Mouse (Mus musculus): ENCODE results near the gene Gm960. TPM values are rescaled to one million over a fixed set of nuclear protein-coding genes. Genes with fewer than 3 reads are reported as not detected.

The Gm960 gene
- polyA plus RNA-seq, 1 experiment = not detected

DNA sequence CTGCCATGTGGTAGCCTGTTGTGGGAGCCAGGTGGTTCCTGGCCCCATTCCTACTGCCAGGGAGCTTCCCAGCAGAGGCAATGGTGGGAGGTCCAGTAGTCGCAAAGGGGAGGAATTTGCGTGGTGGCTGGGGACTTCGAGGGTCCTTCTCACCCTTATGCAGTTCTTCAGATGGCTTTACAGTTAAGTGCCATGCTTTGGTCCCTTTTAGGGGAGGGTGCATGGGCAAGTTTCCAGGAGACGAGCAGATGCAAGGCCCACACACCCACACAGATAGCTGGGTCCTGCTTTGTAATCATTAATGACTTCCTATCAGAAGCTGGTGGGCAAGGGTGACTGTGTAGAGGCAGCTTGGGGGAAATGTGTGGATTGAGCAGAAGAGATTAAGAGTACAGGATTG, 81.9 kb downstream of the Gm960 start:
- no peak for TF ChIP-seq POLR2A (IDR thresholded peaks at IDR 0.05; ENCODE audit: borderline replicate concordance, low read depth, low read length)
- no peak for TF ChIP-seq CTCF (IDR thresholded peaks at IDR 0.05; ENCODE audit: low read depth, low read length)
- Histone ChIP-seq H3K4me3 (ENCODE audit: insufficient read depth, low read length) (no peak overlapping the region), H3K27ac (ENCODE audit: insufficient read depth, low read depth, low read length) (no peak overlapping the region), H3K4me1 (ENCODE audit: control insufficient read depth, insufficient read depth, low read length) (no peaks in the 10 kb centered on the region)

DNA sequence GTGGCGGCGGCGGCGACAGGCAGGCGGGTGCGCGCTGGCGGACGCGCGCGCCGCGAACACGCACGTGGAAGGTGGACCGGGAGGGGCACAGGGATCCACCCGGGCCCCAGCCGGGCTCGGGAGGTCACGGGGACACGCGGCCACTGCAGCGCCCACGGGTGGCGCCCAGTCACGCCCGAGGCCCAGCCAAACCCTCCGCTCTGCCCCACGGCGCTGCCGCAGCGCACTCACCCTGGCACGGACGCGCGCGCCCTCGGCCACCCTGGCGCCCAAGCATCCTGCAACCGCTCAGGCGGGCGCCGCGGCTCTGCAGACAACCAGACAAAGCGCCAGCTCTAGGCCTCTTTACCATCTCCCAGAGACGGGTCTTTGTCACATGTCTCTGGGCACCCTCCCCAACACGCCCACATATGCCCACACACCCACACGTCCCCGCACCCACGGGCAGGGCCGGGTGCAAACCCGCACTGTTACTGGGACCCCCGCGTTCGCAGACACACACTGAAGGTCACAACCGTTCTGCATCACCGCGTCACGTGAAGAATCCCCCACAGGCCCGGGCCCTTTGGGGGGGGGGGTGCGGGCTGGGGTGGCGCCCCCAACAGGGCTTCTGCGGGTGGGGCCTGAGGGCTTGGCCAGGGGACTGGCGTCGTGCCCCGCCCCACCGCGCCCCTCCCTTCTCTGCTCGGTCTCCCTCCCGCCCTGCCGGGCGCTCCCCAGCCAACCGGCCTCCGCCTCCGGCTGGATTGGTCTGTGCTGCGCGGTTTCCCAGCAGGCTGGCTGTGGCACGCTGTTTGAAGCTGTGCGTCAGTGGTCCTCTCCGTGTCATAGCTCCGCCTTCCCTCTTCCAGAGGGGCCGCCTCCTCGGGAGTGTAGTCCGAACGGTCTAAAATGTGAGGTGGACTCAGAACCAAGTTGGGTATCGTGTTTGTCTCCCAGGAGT, 83.0 kb downstream of the Gm960 start, which contains the start of gene Lrfn4:
Gene Lrfn4, minus strand, starts transcription at position 517 of the 943 bp plus-strand sequence.
- TF ChIP-seq POLR2A (IDR thresholded peaks at IDR 0.05; ENCODE audit: borderline replicate concordance, low read depth, low read length) (no peak), CTCF (IDR thresholded peaks at IDR 0.05; ENCODE audit: low read depth, low read length) (no peak)
- Histone ChIP-seq H3K4me1 (ENCODE audit: control insufficient read depth, insufficient read depth, low read length) (no peaks in the 10 kb centered on the region), H3K4me3 (ENCODE audit: insufficient read depth, low read length) (peak within 1 kb of the TSS; percentile 88), H3K27ac (ENCODE audit: insufficient read depth, low read depth, low read length) (peak within 1 kb of the TSS; percentile 24; the same call in 1 of the 2 replicates)

DNA sequence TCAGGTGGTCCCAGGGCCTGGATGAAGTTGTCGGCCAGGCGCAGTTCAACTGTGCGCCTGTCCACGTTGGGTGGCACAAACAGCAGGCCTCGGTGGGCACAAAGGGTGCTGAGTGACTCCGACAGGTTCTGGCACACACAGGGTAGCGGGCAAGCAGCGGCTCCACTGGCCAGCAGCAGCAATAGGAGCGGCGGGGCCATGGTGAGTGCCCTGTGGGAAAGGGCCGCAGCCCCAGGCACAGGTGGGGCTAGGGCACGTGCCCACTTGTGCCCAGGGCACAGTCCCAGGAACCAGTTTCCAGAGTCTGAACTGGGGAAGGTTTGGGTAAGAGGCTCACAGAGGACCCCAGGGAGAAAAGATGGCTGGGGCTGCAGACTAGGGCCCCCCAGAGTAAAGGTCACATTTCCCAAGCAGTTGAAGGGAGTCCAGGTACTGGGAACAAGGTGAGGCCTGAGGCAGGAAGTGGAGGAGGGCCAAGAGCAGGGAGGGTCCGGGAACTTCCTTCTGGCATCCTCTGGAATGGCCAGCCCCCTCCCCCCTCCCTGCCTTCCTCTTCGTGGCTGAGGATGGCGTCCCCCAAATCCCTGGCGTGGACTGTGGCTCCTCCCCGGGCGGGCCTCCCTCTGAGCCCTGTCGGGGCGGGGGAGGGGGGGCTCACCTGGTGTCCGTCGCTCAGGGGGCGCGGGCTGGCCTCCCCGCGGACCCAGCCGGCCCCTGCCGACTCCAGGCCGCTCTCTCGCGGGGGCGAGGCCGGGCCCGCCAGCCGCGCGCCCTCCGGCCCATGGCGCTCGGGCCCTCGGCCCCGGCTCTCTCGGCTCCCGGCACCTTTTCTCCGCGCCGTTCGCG, 83.9 kb downstream of the Gm960 start:
- TF ChIP-seq CTCF (IDR thresholded peaks at IDR 0.05; ENCODE audit: low read depth, low read length) (no peak), POLR2A (IDR thresholded peaks at IDR 0.05; ENCODE audit: borderline replicate concordance, low read depth, low read length) (no peak)
- Histone ChIP-seq H3K27ac (ENCODE audit: insufficient read depth, low read depth, low read length) (0 out of 2 replicates have a peak overlapping the region, but pooled peaks have one; percentile 24), H3K4me3 (ENCODE audit: insufficient read depth, low read length) (peak overlapping the region; percentile 88), H3K4me1 (ENCODE audit: control insufficient read depth, insufficient read depth, low read length) (no peaks in the 10 kb centered on the region)

DNA sequence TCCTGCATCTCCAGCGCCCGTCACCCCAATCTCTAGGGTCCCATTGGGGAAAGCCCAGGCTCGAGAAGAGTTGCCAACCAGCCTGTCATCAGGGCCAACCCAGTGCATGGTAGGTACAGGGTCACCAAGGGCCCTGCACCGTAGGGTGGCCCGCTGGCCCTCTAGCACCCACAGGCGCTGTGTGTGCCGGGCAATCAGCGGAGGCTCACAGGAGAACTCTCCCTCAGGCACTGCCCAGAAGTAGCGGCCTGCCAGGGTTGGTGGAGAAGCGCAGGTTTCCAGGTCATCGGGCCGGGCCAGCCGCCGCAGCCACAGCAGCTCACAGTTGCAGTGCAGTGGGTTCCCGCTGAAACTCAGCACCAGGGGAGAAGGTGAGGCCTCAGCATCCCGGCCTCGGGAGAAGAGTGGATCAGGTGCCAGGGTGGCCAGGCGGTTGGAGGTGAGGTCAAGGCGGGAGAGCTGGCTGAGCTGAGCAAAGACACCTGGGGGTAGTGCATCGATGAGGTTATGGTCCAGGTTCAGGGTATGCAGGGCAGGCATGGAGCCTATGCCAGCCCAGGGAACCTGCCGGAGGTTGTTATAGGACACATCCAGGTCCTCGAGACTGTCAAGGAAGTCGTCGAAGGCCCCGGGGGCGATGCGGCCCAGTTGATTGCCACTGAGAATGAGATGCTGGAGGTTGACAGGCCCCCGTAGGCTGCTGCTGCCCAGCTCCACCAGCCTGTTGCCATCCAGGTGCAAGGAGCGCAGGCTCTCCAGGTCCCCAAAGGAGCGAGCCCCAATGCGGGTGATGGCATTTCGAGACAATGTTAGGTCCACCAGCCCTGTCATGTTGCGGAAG, 84.8 kb downstream of the Gm960 start:
- Histone ChIP-seq H3K4me1 (ENCODE audit: control insufficient read depth, insufficient read depth, low read length) (no peaks in the 10 kb centered on the region), H3K4me3 (ENCODE audit: insufficient read depth, low read length) (0 out of 2 replicates have a peak overlapping the region, but pooled peaks have one; percentile 88), H3K27ac (ENCODE audit: insufficient read depth, low read depth, low read length) (no peak overlapping the region)
- TF ChIP-seq CTCF (IDR thresholded peaks at IDR 0.05; ENCODE audit: low read depth, low read length) (no peak), POLR2A (IDR thresholded peaks at IDR 0.05; ENCODE audit: borderline replicate concordance, low read depth, low read length) (no peak)

DNA sequence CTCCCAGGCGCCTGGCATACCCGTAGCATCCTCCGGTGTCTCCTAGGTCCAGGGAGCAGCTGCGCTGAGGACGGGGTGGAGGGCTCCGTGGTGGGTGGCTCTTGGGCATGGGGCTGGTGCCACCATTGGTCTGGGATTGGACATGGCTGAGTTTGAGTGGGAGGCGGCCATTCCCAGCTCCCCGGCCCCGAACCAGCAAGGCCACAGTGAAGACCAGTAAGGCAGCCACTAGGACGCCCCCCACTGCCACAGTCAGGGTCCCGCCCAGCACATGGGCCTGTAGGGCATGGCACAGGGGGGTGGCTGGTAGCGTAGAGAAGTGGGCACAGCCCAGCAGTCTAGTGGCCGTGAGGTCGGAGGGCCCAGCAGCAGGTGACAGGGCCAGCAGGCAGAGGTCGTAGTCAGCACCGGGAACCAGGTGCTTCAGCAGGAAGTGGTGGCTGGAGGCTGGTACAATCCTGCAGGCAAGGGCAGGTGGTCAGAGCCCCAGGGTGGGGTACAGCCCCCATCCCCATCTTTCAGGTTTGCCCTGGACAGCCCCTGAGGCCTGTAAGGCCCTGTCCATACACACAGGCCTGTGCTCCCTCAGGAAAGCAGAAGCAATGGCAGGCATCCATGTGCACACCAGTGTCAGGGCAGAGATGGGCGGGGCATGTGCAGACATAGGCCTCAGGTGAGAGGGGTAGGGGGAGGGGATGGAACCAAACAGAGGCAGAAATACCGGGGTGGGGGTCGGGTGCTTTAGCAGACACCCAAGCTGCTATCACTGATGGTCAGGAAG, 86.1 kb downstream of the Gm960 start:
- Histone ChIP-seq H3K4me3 (ENCODE audit: insufficient read depth, low read length) (no peak overlapping the region), H3K27ac (ENCODE audit: insufficient read depth, low read depth, low read length) (no peak overlapping the region), H3K4me1 (ENCODE audit: control insufficient read depth, insufficient read depth, low read length) (no peaks in the 10 kb centered on the region)
- TF ChIP-seq POLR2A (IDR thresholded peaks at IDR 0.05; ENCODE audit: borderline replicate concordance, low read depth, low read length) (no peak), CTCF (IDR thresholded peaks at IDR 0.05; ENCODE audit: low read depth, low read length) (no peak)

DNA sequence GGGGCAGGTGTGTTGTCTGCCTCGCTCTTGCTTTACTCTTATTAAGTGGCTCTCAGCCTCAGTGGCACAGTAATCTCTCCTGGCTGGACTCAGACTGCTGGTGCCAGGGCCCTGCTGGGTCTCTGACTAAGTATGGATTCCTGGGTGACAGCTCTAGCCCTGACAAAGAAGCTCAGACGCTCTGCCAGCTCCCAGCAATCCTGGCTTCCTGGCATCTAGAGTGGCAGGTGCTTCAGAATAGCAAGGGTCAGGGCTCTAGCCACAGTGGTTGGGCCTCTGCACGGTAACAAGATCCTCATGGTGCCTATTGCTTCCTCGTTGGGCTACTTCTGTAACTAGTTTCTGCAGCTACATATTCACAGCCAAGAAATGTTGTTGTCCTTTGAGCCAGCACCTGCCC, 88.4 kb downstream of the Gm960 start:
- Histone ChIP-seq H3K4me3 (ENCODE audit: insufficient read depth, low read length) (no peak overlapping the region), H3K4me1 (ENCODE audit: control insufficient read depth, insufficient read depth, low read length) (no peaks in the 10 kb centered on the region), H3K27ac (ENCODE audit: insufficient read depth, low read depth, low read length) (no peak overlapping the region)
- TF ChIP-seq CTCF (IDR thresholded peaks at IDR 0.05; ENCODE audit: low read depth, low read length) (no peak), POLR2A (IDR thresholded peaks at IDR 0.05; ENCODE audit: borderline replicate concordance, low read depth, low read length) (no peak)

DNA sequence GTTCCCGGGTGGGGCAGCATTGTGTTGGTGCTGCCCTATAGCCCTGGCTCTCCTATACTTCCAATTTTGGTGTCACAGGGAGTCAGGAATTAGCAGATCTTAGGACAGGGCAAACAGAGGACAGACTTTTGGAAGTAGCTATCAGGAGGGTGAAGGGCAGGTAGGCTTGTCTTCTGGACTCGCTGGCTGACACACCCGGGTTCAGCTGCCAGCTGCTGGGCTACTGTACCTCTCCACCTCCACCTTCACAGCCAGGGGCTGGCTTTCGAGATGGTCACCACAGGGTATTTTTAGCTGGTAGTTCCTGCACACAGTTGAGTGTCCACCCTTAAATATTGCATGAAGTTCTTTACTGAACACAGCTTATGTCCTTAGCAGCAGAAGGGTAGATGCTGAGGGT, 90.0 kb downstream of the Gm960 start:
- TF ChIP-seq POLR2A (IDR thresholded peaks at IDR 0.05; ENCODE audit: borderline replicate concordance, low read depth, low read length) = no peak
- TF ChIP-seq CTCF (IDR thresholded peaks at IDR 0.05; ENCODE audit: low read depth, low read length) = no peak
- no peaks in the 10 kb centered on the region for H3K4me1 ChIP-seq (ENCODE audit: control insufficient read depth, insufficient read depth, low read length)
- H3K27ac ChIP-seq (ENCODE audit: insufficient read depth, low read depth, low read length) = no peak overlapping the region
- no peak overlapping the region for H3K4me3 ChIP-seq (ENCODE audit: insufficient read depth, low read length)

DNA sequence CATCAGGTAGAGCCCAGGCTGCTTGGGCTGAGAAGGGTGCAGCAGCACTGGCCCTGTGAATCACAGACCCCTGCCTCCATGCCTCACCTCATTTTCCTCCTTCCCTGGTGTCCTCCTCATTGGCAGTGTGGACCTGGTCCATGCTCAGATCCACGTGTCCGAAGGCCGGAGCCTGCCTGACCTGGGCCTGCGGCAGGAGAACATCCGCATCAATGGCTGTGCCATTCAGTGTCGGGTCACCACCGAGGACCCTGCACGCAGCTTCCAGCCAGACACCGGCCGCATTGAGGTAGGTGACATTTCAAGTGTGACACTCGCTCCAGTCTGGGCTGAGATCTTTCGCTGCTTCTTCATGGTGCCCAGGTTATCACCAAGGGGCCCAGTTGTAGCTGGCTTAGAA, 91.1 kb downstream of the Gm960 start:
- TF ChIP-seq POLR2A (IDR thresholded peaks at IDR 0.05; ENCODE audit: borderline replicate concordance, low read depth, low read length) (no peak), CTCF (IDR thresholded peaks at IDR 0.05; ENCODE audit: low read depth, low read length) (no peak)
- H3K4me3 ChIP-seq (ENCODE audit: insufficient read depth, low read length) = no peak overlapping the region
- no peak overlapping the region for H3K27ac ChIP-seq (ENCODE audit: insufficient read depth, low read depth, low read length)
- no peaks in the 10 kb centered on the region for H3K4me1 ChIP-seq (ENCODE audit: control insufficient read depth, insufficient read depth, low read length)
